Mouse (Mus musculus): ENCODE measurements around the gene Gm6710.
"Not testable (repeated sequence)": the region's sequence is repeated elsewhere in the genome, so short reads cannot be mapped to it uniquely, and the experiment has no call there.

Gene Gm6710

GRCm38 (mm10) chr2:175869024-175869423, at the start of gene Gm6710:
Gm6710 (plus strand) TSS chr2:175869219.
- DNase-seq = not testable (repeated sequence)
